Mouse (Mus musculus) liver, embryonic 16.5 days (tissue): ENCODE measurements around the gene Atp6v0b. TPM values are rescaled to one million over a fixed set of nuclear protein-coding genes. Genes with fewer than 3 reads are reported as not detected.

Source experiments
- ATAC-seq: fragments of 200-750 bp; cut with Nextera tagmentation; 2 replicates; pipeline ENCODE4 v1.8.0; 2017; ENCODE audit warnings: low read depth, mild to moderate bottlenecking, moderate number of reproducible peaks, moderate library complexity
- H3K27ac ChIP-seq: fragments of 300-500 bp; sonication (generic); 2 replicates; pipeline ENCODE4 v1.5.1; 2014; ENCODE audit warnings: mild to moderate bottlenecking, low read length
- H3K27me3 ChIP-seq: fragments of 300-500 bp; sonication (generic); 2 replicates; pipeline ENCODE4 v1.6.1; 2014; ENCODE audit warnings: low read depth, low read length, mixed read lengths; ENCODE audit not compliant: control insufficient read depth, insufficient read depth
- H3K36me3 ChIP-seq: fragments of 300-500 bp; sonication (generic); 2 replicates; pipeline ENCODE4 v1.6.1; 2014; ENCODE audit warnings: mild to moderate bottlenecking; ENCODE audit not compliant: control insufficient read depth, insufficient read depth
- H3K4me1 ChIP-seq: fragments of 300-500 bp; sonication (generic); 2 replicates; pipeline ENCODE4 v1.6.1; 2014; ENCODE audit warnings: low read depth, low read length, mixed read lengths; ENCODE audit not compliant: control insufficient read depth
- H3K4me2 ChIP-seq: fragments of 300-500 bp; sonication (generic); 2 replicates; pipeline ENCODE4 v1.6.1; 2014; ENCODE audit warnings: low read depth, low read length, mixed read lengths
- H3K4me3 ChIP-seq: fragments of 300-500 bp; sonication (generic); 2 replicates; pipeline ENCODE4 v1.5.1; 2014; ENCODE audit warnings: low read depth, mild to moderate bottlenecking, low read length
- H3K9ac ChIP-seq: fragments of 300-500 bp; sonication (generic); 2 replicates; pipeline ENCODE4 v1.6.1; 2014; ENCODE audit warnings: low read depth, low read length
- H3K9me3 ChIP-seq: fragments of 300-500 bp; sonication (generic); replicated peaks from 2 replicates; pipeline ENCODE4 v1.6.1; 2016; ENCODE audit warnings: low read length; ENCODE audit not compliant: control insufficient read depth
- WGBS: fragments of 180-500 bp; shearing (Covaris S2); extraction: QIAGEN DNeasy Blood & Tissue Kit; methylation state at CpG from one replicate; pipeline ENCODE4 v1.1.7; 2014; ENCODE audit not compliant: insufficient replicate concordance; 5-methylcytosine and 5-hydroxymethylcytosine counted together
- polyA plus RNA-seq: library from polyadenylated mRNA; unstranded; fragments of >200 nt; fragmentation: Nextera tagmentation; extraction: Ambion mirVana; gene quantifications from 2 replicates; pipeline ENCODE4 v1.2.1, GENCODE M21; 2015

Atp6v0b gene
- polyA plus RNA-seq, result 160 and 165 TPM in 2 replicates

DNA sequence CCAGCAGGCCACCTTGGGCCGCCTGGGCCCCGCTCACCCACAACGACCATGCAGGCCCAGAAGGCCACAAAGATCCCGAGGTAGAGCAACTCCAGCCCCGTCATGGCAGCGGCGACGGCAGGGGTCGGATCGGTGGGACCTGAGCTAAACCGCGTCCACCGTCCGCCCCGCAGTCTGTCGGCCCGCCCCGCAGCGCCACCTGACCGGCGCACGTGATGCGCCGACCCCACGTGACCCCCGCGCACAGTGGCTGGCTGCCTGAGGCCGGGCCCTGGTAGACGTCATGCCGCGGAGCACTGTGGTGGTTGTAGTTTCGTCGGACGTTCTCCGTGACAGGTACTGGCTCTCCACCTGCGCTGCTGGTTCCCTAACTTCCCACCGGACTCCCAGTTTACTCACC lies at the start of gene Atp6v0b:
TSS of gene Atp6v0b (minus strand) at position 201 of the 400 bp plus-strand sequence.
- WGBS, result under 1% methylated on average over 37 of the region's 37 CpGs
- H3K4me1 ChIP-seq, result peaks cover 35% of the 10 kb centered on the region
- ATAC-seq, result peak; percentile 92
- no peaks in the 10 kb centered on the region for H3K9me3 ChIP-seq
- H3K27me3 ChIP-seq, result peaks cover 24% of the 10 kb centered on the region
- H3K36me3 ChIP-seq, result peaks cover 19% of the 10 kb centered on the region
- H3K27ac ChIP-seq, result peak within 1 kb of the TSS; percentile 90
- H3K4me3 ChIP-seq, result peak within 1 kb of the TSS; percentile 98
- H3K4me2 ChIP-seq, result peak within 1 kb of the TSS; percentile 82
- peak within 1 kb of the TSS; percentile 98 for H3K9ac ChIP-seq

DNA sequence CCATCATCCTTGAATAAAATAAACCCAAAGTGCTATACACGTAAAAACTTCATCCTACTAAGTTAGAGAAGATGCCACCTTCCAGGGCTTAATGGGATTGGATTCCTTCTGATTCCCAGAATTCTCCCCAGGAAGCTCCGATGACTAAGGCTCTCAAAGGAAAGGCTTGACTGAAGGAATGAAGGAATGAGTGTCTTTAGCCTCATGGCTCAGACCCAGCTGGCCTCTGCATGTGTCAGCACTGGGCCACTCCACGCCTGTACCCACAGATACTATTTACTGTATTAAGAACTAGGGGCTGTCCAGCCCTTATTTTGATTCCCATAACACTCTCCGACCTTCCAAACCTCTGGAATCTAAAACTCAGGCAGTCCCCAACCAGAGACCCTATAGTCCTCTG lies 46.9 kb upstream of the Atp6v0b start:
- Histone ChIP-seq H3K36me3 (no peaks in the 10 kb centered on the region), H3K4me1 (peaks cover 9% of the 10 kb centered on the region), H3K27me3 (peaks cover 15% of the 10 kb centered on the region), H3K9me3 (no peaks in the 10 kb centered on the region), H3K9ac (no peak overlapping the region), H3K4me2 (no peak overlapping the region), H3K4me3 (no peak overlapping the region), H3K27ac (no peak overlapping the region)
- ATAC-seq, result no peak
- 63% methylated on average over 4 of the region's 4 CpGs for WGBS

DNA sequence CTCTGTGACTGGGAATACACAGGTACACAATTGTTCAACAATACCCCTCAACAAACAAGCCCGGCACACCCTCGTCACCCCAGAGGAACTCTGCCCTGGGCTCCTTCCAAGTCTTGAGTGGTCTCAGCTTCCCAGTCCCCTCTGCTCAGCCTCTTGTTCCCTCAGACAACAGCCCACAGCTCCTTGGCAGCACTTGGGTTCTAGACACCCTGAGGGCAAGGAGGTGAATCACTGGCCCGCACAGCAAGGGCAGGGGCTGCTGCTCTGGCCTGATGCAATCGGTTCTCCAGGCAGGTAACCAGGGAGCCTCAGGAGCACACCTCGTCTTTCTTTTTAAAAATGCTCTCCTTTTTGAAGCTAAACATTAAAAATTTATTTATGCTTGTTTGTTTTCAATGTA lies 46.1 kb upstream of the Atp6v0b start:
- no peak for ATAC-seq
- 79% methylated on average over 5 of the region's 5 CpGs for WGBS
- no peak overlapping the region for H3K9ac ChIP-seq
- no peak overlapping the region for H3K4me3 ChIP-seq
- no peak overlapping the region for H3K27ac ChIP-seq
- H3K4me2 ChIP-seq, result no peak overlapping the region
- peaks cover 16% of the 10 kb centered on the region for H3K4me1 ChIP-seq
- no peaks in the 10 kb centered on the region for H3K36me3 ChIP-seq
- H3K9me3 ChIP-seq, result no peaks in the 10 kb centered on the region
- H3K27me3 ChIP-seq, result peaks cover 22% of the 10 kb centered on the region

DNA sequence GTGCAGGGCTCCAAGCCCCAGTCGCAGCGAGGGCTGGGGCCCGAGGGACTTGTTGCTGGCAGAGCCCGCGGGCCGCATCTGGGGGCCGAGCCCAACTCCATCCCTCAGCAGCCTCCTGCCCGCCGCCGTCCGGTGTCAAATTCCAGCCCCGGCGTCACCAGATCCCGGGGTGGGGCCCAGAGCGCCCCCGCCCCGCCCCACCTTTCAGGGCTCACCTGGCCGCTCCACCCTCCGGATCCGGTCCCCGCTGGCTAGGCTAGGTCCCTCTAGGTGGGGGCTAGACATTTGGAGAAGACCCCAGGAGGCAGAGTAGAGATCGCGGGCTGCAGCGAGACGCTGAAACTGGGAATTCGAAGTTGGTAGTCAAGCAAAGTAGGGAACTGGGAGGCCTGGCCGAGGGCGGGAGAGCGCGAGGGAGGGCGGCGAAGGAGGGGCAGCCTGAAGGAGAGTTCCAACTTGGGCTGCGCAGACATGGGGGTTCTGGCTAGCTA lies 42.3 kb upstream of the Atp6v0b start, which contains the start of gene Artn:
TSS of gene Artn (minus strand) at position 373 of the 491 bp plus-strand sequence.
- H3K9me3 ChIP-seq, result no peaks in the 10 kb centered on the region
- no peaks in the 10 kb centered on the region for H3K36me3 ChIP-seq
- H3K4me2 ChIP-seq, result peak within 1 kb of the TSS; percentile 74
- peak; percentile 4; the same call in 1 of the 2 replicates for ATAC-seq
- peaks cover 35% of the 10 kb centered on the region for H3K4me1 ChIP-seq
- 4% methylated on average over 33 of the region's 33 CpGs for WGBS
- H3K9ac ChIP-seq, result peak within 1 kb of the TSS; percentile 60
- peaks cover 60% of the 10 kb centered on the region for H3K27me3 ChIP-seq
- peak within 1 kb of the TSS; percentile 64 for H3K27ac ChIP-seq
- H3K4me3 ChIP-seq, result peak within 1 kb of the TSS; percentile 44

DNA sequence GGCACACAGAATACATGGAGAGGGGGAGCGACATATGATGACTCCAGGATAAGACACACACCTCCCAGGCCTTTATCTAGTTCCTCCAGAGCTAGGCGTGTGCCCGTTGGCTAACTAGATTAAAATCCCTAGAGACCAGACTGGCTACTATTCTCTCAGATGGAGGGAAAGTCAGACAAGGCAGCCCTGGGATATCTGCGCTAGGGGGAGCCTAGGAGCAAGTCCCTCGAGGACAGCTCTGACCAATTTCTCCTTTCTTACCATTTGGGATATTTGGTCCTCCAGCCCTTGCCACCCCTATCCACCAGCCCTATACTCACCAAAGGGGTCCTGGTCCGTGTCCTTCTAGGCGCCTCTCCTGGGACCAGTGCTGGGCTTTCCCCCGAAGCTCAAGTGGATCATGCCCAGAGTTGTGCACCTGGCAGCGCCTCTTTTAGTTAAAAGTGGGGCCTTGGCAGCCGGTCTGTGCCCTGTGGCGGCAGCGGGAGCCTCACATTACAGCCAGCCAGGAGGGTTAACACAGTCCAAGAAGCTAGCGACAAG lies 41.6 kb upstream of the Atp6v0b start:
- Histone ChIP-seq H3K9me3 (no peaks in the 10 kb centered on the region), H3K4me3 (peak overlapping the region; percentile 44), H3K4me1 (peaks cover 35% of the 10 kb centered on the region), H3K4me2 (peak overlapping the region; percentile 74), H3K9ac (peak overlapping the region; percentile 60), H3K27me3 (peaks cover 65% of the 10 kb centered on the region), H3K27ac (peak overlapping the region; percentile 64), H3K36me3 (no peaks in the 10 kb centered on the region)
- 1% methylated on average over 13 of the region's 13 CpGs for WGBS
- ATAC-seq, result peak; percentile 94

DNA sequence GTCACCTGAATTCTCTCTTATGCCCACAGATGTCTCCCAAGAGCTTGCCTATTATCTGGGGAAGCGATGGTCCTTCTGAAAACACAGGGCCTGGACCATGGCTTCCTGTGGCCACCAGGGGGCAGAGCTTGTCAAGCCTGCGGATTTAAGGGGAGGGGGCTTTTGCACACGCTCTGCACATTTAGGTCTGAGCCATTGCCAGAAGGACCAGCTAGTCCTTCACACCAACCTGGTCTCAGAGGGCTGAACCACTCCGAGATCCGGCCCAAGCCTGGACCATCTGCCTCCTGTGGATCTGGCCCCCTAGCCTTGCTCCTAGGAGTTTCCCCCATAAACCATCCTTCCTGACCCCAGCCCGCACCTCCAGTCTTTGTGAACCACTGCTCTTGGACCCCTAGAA lies 41.1 kb upstream of the Atp6v0b start:
- H3K9me3 ChIP-seq, result no peaks in the 10 kb centered on the region
- ATAC-seq, result peak; percentile 42; the same call in 1 of the 2 replicates
- H3K4me3 ChIP-seq, result peak overlapping the region; percentile 44
- 0 out of 2 replicates have a peak overlapping the region, but pooled peaks have one; percentile 35 for H3K27ac ChIP-seq
- H3K4me2 ChIP-seq, result peak overlapping the region; percentile 74
- H3K9ac ChIP-seq, result peak overlapping the region; percentile 38
- 13% methylated on average over 6 of the region's 6 CpGs for WGBS
- H3K27me3 ChIP-seq, result peaks cover 71% of the 10 kb centered on the region
- peaks cover 35% of the 10 kb centered on the region for H3K4me1 ChIP-seq
- no peaks in the 10 kb centered on the region for H3K36me3 ChIP-seq

DNA sequence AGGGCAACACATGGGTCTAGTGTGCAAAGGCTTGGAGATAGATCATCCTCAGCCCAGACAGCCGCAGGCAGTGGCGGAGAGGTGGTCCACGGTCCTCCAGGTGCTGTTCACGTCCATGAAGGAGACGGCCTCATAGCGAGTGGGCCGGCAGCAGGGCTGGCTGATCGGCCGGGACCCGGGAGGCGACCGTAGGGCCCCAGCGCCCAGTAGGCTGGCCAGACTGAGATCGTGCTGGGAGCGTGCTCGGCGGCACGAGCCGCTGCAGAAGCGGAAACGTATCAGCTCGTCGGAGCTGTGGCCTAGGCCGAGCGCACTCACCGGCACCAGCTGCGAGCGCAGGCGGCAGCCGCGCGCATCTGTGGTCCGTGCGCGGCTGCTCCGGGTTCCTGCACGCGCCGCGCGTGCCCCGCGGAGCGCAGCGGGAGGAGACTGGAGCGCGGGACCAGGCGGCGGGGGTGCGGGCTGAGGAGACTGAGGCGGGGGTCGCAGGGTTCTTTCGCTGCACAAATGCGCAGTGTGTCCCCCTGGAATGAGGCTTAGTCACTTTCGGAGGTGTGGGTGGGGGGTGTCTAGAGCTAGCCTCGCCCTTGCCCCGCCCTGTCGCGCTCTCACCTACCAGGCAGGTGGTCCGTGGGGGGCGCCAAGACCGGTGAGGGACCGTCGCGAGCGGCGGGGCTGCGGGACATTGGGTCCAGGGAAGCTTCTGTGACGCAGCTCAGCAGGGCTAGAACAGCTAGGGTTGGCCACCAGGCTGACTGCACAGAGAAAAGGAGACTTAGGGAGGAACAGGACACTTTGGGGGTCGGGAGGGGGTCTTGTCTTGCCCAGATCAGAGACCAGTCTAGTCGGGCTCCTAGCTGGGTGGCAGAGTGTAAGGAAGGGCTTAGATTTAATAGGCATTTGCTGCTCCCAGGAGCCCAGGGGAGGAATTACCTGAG lies 39.7 kb upstream of the Atp6v0b start:
- WGBS, result 2% methylated on average over 71 of the region's 71 CpGs
- Histone ChIP-seq H3K4me3 (peak overlapping the region; percentile 53), H3K4me1 (peaks cover 35% of the 10 kb centered on the region), H3K9me3 (no peaks in the 10 kb centered on the region), H3K36me3 (no peaks in the 10 kb centered on the region), H3K9ac (0 out of 2 replicates have a peak overlapping the region, but pooled peaks have one; percentile 6), H3K4me2 (peak overlapping the region; percentile 64), H3K27ac (no peak overlapping the region), H3K27me3 (peaks cover 79% of the 10 kb centered on the region)
- ATAC-seq, result no peak

DNA sequence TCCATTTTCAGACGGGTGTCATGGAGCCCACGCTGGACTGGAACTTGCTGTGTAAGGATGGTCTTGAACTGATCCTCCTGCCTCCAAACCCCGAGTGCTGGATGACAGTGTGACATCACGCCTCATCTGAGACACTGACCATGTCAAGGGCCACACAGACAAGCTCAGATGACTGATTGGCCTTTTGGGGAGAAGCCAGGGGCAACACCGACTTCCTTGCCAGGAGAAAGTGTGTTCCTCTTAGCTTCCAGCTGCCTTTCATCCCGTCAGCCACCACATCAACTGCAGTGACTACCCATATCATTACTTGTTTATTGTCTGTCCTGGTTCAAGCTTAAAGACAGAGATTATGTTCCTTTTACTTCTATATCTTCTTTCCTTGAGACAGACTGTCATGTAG lies 37.8 kb upstream of the Atp6v0b start:
- Histone ChIP-seq H3K27me3 (peaks cover 73% of the 10 kb centered on the region), H3K27ac (no peak overlapping the region), H3K9ac (no peak overlapping the region), H3K4me3 (no peak overlapping the region), H3K4me2 (no peak overlapping the region), H3K9me3 (no peaks in the 10 kb centered on the region), H3K4me1 (peaks cover 34% of the 10 kb centered on the region), H3K36me3 (no peaks in the 10 kb centered on the region)
- WGBS, result 41% methylated on average over 5 of the region's 6 CpGs
- ATAC-seq, result no peak
